Mouse (Mus musculus) fat pad, adult 2 months (tissue): ENCODE measurements around the gene Rab11fip3.

ENCODE experiments used
- DNase-seq: peaks from one replicate; pipeline ENCODE4 v3.0.0-alpha.2; 2011; ENCODE audit warnings: low read depth, low spot score; ENCODE audit errors: extremely low read depth

Rab11fip3 gene

DNA sequence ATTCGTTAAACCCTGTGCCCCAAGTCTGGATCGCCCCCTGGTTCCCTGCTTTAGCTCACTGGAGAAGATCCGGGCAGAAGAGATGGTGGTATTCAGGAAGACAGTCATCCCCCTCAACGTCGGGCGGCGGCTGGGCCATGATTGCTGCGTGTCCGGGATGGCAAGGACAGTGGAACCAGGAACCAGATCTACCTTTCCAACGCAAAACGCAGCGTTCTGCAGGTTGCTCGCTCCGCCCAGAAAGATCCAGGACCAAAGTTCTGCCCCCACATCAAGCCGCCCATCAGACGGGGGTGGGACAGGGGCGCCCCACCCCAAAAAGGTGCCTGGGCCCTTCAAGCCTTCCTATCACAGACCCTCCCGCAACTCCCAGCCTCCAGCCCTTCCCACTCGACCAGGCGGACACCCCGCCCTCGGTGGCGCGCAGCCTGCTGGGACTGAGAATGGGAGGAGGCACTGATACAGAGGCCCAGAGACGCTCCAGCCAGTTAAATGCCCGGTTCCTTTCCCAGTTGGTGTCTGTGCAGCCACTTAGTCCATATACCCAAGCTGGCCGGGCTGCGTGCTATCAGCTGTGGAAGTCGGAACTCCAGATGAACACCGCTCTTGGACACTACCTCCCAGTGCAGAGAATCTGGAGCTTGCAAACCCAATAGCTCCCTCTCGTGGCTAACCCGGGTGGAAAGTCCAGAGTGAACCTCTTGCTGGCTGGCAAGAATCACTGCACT is 20.7 kb upstream of the Rab11fip3 start, which contains the start of gene Decr2:
TSS of gene Decr2 (minus strand) at position 433 of the 728 bp plus-strand sequence.
- peak; percentile 50 for DNase-seq

DNA sequence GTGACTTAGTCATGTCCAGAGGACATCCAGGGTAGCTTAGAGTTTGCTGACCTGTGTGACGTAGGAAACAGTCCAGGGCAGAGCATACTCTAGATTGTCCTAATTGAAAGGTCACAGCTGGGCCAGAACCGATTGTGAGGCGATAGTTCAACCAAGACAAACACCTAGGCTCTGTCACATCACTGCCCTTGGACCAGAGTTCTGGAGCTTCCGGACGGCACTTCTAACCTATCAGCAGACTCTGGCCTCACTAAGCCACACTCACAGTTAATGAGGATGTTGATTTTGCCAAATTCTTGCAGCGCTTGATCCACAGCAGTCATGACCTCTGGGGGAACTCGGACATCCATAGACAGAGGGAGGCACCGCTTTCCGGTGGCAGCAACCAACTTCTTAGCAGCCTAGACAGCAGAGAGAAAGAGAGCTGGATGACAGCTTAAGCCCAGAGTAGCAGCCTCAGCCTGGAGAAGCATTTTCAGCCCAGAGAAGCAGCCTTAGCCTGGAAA is 17.8 kb upstream of the Rab11fip3 start:
- no peak for DNase-seq

DNA sequence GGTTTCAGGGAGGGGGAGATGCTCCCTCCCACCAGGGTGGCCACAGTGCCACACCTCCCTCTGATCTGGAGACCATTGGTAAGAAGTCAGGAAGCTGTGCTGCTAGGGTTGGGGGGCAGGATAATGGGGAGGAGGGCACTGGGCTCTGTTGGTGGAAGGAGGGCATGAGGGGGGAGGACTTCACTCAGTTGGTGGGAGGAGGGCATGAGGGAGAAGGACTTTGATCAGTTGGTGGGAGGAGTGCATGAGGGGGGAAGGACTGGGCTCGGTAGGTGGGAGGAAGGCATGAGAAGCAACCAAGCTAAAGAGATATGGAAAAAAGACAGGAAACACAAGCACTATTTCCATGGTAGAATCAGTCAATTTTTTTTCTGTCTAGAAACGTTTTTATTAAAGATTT is 11.5 kb upstream of the Rab11fip3 start:
- no peak for DNase-seq

DNA sequence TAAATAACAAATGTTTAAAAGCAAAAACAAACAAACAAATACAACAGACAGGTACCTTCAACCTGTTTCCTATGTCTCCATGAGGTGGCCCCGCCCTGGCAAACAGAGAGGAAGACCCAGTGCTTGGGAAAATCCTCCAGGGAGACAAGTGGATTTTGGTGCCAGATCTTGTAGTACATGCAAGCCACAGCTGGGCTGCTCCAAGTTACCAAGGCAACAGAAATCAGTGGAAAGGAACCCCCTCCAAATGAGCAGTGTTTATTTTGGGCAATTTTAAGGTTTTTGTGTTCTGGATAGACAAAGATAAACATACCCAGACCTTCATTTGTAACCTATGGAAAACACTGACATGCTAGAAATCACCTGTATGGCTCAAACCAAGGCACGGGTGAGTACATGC is 9.5 kb upstream of the Rab11fip3 start:
- DNase-seq: no peak

DNA sequence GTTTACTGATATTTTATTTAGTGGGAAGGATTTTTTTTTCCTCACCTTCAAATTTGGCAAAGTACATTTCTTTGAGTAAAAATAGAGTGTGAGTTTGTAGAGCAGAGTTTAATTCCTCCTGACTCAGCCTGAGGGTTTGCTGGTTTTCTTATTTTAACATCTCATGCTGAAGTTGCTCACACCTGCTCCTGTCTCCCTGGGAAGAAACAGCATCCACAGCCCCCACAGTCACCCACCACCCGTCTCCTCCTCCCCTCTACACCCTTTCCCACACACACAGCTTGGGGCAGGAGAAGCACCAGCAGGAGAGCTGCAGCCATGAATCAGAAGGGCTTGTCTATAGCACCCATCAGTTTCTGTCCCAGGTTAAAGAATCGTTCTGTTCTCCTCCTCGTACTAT is 5.9 kb upstream of the Rab11fip3 start:
- DNase-seq: no peak

DNA sequence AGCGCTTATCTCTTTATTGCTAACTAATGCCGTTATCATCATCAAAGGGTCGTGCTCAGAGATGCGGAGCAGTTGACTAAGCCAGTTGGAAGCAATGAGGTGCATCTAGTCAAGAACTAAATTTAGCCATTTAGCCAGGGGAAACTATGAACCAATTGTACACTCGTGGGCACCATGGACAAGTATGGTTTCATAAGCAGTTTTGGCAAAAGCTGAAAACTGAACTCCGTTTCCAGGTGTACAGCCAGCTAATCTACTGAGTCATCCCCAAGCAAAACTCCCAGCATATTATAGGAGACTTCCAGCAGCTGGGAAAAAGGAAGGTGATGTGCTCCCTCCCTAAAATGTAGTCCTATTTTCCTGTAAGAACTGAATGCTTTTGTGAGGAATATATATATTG is 781 bp upstream of the Rab11fip3 start:
- peak; percentile 31 for DNase-seq

DNA sequence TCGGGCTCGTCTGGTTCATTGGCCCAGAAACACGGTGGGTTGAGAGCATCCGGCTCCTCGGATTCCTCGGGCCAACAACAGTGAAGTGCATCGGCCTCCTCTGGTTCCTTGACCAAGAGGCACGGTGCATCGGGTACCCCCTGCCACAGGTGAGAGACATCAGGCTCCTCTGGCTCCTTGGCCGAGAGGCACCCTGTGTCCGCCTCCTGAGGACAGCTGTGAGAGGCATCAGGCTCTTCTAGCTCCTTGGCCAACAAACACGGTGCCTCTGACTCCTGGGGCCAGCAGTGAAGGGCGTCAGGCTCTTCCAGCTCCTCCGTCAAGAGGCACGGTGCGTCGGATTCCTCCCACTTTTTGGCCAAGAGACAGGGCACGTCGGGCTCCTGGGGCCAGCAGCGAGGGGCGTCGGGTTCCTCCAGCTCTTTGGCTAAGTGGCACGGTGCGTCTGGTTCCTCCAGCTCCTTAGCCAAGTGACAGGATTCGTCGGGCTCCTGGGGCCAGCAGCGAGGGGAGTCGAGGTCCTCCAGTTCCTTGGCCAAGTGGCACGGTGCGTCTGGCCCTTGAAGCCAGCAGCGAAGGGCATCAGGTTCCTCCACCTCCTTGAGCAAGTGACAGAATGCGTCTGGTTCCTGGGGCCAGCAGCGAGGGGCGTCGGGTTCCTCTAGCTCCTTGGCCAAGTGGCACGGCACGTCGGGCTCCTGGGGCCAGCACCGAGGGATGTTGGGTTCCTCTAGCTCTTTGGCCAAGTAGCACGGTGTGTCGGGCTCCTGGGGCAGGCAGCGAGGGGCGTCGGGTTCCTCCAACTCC is 1.1 kb downstream of the Rab11fip3 start:
- no peak for DNase-seq

DNA sequence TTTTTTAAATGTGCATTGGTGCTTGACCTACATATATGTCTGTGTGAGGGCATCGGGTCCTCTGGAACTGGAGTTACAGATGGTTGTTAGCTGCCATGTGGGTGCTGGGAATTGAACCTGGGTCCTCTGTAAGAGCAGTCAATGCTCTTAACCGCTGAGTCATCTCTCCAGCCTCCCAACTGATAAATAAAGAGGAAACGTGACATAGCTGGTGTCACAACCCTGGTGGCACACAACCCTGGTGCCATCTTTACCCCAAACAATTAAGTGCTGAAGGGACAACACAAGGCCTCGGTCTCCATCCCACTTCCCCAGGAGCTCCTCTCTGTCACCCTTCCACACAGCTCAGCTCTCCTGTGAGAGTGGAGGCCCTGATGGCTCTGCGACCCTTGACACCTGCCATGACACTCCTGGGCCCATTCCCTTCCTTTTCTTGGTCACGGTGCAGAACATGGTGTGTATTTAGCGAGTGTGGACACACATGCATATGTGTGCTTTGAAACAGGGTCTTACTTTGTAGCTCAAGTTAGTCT is 2.8 kb downstream of the Rab11fip3 start:
- no peak for DNase-seq

DNA sequence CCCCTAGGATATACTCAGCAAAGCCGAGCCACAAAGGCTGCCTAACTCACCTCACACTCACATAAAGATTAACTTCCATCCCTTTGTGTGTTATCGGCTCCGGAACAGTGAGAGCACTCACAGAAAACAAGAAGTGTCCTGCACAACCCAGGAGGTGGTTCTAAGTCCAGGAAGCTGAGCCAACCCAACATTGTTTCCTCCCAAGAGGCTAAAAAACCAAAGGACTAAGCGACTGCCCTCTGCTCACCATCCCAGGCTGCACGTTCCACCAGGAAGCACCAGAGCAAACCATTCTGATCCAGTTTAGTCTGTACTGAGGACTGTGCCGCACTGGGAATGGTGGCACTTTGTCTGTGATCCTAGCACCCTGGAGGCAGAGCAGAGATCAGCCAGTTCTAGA is 4.4 kb downstream of the Rab11fip3 start:
- no peak for DNase-seq

DNA sequence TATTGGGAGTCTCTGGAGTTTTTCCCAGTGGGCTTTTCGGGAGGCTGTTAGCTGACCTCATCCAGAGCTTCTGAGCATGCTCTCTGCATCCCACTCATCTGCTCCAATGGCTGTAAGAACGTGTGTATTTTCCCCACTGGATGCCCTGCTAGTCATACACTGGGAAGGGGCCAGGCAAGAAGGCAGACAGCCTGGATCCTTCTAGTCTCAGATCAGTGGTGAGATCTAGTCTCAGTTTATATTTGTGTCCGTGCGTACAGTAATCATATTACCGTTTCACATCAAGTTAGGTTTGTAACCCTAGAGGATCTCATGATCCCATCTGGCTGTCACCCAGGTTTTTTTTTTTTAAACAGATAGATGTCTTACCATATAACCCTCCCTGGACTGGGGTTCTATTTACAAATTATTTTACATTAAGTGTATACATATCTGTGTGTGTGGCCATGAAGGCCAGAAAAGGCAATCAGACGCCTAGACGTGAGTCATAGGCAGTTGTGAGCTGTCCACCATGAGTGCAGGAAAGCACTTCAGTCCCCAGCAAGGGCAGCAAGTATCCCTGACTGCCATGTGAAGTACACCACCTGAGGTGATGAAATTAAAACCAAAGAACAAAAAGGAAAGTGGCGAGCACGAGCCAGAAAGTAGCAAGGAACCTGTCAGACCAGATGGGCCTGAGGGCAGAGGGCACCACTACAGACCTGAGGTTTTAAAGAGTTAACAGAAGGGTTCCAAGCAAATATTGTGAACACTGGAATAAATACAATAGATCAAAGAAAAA is 11.4 kb downstream of the Rab11fip3 start:
- DNase-seq: no peak

DNA sequence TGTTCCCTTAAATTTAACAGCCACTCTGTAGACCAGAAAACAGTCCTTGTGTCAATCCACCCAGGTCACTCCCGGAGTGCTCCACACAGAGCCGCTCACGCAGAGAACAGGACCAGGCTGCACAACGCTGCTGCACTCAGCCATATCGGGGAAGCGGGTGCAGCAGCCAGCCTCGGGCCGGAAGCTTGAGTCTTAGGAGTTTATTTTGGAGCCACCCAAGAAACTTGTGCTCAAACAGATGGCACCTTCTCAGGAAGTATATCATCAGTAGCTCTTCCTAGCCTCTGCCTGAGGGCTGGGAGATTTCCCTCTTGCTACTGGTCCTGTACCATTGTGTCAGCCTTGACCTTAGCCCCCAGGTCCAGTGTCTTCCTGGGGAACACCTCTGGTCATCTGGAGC is 12.1 kb downstream of the Rab11fip3 start:
- no peak for DNase-seq

DNA sequence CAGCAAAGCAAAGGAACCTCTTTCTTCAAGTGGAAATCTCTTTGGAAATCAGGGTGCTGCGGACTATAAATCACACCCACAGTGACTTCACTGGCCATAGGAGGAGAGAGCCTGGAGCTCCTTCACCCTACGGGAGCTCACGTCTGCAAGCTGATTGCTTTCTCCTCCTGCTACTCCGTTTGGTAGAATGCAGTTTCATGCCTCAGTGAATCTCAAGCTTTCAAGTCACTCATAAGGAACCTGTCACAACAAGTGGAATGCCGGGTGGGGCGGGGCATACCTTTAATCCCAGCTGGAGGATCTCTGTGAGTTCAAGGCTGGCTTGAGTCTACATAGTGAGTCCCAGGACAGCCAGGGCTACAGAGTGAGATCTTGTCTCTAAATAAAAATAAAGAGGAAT is 14.2 kb downstream of the Rab11fip3 start:
- DNase-seq: no peak

DNA sequence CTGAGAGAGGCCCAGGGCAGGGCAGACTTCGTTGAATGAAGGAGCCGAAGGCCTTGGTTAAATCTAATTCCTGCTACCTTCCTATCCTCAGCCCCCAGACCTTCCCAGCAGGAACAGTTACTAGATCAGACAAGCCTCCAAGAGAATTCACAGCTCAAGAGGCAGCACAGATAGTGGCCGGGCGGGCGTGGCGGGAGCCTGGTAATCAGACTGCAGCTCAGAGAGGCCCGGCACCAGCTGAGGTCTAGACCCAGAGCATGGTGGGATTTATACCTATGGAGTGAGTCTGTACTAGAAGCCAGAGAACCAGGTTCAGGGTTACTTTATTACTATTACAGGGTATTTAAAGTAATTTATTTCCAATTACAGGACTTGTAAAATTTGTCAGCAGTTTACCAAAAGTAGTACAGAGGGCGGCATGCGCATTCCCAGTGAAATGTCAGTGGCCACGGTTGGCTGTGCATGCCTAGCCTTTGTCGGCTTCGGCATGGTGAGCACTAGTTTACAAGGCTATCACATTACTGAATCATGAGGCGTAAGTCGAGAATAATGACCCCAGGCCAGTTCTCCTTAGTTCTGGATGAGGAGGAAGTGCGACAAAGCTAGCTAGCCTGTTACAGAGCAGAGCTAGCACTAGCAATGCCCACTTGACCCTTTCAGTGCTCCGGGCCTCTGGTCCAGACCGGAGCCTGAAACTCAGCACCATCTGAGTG is 15.1 kb downstream of the Rab11fip3 start:
- DNase-seq: no peak

DNA sequence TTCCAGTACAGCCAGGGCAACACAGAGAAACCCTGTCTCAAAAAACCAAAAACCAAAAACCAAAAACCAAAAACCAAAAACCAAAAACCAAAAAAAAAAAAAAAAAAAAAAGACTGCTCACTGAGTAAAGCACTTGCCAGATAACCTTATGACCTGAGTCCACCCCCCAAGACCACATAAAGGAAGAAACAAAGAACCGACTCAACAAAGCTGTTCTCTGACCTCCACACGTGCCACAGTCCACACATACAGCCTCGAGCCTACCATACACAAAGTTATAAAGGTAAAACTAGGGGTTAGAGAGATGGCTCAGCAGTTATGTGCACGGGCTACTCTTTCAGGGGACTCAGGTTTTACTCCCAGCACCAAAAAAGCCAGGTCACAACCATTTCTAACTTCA is 16.6 kb downstream of the Rab11fip3 start:
- DNase-seq: no peak

DNA sequence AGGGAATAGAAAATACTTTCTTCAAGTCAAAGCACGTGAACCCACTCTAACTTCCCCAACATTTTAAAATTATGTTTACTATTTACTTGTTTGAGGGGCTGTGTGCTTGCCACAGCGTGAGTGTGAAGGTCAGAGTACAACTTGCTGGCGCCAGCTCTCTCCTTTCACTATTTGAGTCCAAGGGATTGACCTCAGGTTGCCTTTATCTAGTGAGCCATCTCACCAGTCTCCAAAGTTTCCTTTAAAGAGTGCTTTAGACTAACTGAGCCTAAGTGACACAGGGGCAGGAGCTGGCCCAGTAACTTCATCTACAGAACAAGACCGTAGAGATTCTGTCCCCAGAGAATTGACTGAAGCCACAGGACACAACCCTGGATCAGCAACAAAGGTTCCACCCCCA is 17.3 kb downstream of the Rab11fip3 start:
- DNase-seq: no peak

DNA sequence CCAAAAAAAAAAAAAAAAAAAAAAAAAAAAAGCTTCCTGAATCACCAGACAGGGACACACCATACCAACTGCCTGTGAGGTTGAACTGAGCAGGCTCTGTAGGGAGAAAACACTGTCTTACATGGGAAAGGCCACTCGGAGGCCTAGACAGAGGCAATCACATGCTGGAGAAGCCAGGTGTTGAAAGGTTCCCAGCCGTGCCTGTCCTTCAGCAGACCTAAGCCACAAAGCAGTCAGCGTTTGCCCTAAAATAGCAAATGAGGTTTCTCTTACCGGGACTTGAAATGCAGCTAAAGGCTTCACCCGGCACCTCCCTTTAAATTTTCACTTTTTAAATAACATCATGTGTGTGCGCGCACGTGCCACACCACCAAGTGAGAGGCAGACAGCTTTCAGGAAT is 21.2 kb downstream of the Rab11fip3 start:
- DNase-seq: no peak

DNA sequence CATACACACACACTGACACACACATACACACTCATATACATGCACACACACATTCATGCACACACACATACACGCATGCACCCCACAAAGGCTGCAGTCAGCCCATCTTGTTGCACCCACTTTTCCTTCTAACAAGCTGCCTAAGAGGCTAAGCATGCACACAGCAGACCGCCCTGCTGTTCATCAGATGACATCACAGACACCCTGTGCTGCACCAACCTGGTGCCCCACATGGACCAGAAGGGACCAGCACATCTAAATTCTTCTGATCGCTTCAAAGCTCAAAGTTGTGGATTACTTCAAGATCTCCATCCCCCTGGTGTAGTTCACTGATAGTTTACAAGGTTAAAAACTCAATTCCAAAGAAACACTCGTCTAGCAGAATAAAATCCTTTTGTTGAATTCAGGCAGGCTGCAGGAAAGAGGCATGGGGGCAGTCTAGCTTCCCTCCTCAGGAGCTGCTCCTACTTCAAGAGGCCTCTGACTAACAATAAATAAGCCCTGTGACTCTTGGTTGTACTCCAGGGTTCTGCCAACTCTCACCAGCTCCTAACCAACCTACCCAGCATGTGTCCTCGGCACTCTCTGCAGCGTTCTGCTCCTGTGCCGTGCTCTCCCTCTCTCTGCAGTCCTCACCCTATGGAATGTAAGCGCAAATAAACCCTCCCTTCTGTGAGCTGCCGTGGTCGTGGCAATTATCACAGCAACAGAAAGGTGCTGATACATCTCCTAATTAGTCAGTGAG is 22.9 kb downstream of the Rab11fip3 start:
- DNase-seq: no peak

DNA sequence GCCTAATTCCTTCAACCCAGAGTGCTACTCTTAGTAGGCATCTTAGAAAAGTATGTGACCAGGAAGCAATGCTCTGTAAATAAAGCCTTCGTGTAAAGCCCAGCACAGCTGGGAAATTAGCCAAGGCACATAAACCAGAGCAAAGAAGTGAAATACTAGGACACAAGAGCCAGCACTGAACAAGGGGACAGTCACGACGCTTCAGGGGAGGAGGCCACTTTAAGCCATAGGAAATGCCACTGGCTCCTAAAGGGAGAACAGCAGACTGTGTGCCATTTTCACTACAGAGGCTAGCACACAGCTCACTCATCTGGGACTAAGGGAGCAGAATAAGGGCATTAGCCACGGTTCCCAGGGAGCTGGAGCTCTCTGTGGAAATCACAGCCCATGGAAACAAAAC is 24.1 kb downstream of the Rab11fip3 start:
- DNase-seq: no peak

DNA sequence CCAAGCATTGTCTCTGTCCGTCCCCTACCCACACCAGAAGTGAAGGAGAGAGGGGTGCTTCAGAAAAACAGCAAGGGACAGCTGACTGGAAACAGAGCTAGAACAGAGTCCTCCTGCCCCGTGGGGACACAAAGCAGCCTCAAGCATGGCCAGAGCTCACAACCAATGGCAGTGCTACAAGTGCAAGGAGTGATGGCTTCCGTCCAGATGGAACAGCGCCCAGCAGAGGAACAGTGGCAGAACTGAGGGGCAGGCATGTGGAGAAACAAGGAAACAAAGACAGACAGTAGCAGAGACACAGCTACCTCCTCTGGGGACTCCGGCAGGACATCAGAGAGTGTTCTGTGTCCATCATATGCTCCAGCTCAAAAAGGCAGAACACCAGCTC is 26.1 kb downstream of the Rab11fip3 start:
- no peak for DNase-seq
